Mouse (Mus musculus): ENCODE data around the gene Anks1.

DNA sequence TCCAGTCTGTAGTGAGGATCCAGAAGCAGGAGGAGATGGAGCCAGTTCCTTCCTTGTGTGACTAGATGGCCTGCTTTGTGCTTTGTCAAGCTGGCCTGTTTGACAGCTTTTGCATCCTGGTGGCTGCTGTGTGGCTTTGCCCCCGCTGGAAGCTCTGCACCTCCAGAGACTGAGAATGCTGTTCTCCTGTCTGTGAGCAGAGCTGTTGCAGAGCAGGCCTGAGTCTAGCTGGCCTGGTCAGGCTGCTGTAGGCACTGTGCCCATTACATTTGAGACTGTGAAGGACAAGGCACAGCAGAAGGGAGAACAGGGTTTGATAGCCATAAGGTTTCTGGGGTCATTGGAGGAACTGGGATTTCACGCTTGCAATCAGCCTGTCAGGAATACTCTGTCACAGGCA lies 32.6 kb downstream of the Anks1 start:
- TF ChIP-seq CTCF (IDR thresholded peaks at IDR 0.05; ENCODE audit: borderline replicate concordance, extremely low read depth, insufficient read depth, insufficient read length) (no peak), POLR2A (IDR thresholded peaks at IDR 0.05; ENCODE audit: borderline replicate concordance, extremely low read depth, insufficient read depth, insufficient read length, poor library complexity, severe bottlenecking) (no peak)
